Mouse (Mus musculus): Measurements from ENCODE around the gene Zbtb38. TPM values are rescaled to one million over a fixed set of nuclear protein-coding genes. Genes with fewer than 3 reads are reported as not detected.
A peak's percentile ranks its signal among the peaks of the same experiment; 100 is the strongest.

Zbtb38 gene
- total RNA-seq, 2 experiments from 2014 or later, result 57.9 to 65.3 TPM

DNA sequence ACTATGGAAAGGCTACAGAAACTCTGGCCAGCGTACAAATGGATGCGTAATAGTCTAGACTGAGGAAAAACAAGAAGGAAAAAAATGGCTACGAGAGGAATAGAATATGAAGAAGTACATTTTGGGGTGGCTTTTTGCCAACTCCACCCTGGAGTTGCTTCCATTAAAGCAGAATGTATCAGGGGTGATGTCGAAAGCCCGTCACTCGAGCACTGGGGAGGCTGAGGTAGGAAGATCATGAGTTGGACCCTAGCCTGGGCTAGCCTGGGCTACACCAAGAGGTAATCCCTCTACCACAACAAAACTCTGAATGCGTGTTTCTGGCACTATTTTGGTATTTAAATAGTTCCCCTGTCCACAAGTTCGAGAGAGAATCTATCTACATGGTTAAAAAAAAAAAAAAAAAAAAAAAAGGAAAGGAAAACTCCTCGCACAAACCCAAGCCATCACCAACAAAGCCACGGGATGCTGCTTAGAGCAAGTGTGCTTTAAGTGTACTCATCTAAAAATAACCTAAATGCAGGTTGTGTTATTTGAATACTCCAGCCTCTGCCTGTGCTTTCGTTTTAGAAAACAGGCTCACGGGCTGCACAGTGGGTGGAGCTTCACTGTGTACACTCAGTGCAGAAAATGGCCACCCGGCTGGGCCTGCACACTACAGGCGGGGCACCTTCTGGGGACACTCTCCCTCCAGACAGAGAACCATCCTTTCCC is 39.7 kb downstream of the Zbtb38 start:
- Histone ChIP-seq H3K27ac (peak overlapping the region; percentile 71), H3K4me3 (peak overlapping the region; percentile 38)
- no peak for DNase-seq (ENCODE audit: low spot score in 2 of 2)
- no peak for TF ChIP-seq CTCF (conservative IDR thresholded peaks at IDR 0.05)

DNA sequence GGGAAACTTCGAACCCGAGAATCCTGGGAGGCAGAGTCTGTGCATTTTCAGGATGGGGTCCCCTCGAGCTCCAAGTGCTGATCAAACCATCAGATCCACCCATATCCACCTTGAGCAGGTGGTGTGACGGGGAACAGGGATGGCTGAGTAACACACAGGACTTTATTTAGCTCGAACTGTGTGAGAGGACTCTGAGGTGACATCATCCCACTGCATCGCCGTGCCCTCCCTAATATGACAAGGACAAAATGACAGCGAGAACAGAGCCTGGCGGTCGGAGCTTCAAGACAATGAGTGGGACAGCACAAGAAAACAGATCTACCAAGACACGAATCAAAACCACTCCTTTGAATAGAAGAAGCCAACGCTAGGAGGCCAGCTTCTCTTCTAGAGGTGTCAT is 40.6 kb downstream of the Zbtb38 start:
- TF ChIP-seq CTCF (conservative IDR thresholded peaks at IDR 0.05), result no peak
- no peak overlapping the region for H3K4me3 ChIP-seq
- peak overlapping the region; percentile 71; the same call in 1 of the 2 replicates for H3K27ac ChIP-seq
- no peak for DNase-seq (ENCODE audit: low spot score in 2 of 2)

DNA sequence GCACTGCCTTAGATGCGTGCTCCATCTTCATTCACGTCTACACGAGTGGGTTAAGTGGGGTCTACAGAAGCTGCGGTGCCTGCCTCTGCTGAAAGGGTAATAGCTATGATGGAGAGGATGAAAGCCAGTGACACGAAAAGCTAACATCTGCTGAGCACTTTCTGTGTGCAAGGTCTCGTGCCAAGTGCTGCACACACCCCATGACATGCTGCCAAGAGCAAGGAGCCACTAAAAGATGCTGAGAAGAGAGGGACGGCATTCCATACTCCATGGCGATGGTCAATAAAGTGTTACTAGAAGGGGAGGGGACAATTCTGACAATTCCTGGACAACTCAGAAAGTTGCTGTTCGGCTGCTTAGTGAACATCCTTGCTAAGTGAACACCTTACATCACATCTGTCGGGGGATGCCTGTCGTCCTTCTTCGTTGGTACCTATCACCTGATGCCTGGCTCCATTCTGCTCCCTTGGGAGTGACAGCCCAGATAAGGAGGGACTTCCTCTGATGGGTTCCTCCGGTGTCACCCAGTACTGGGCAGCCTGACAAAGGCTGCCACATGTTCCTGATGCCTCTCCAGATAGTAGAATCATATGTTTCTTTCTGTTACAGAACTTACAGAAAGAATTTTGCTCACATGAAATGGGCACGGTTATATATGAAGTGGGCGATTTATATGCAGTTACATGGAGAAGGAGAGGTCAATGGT is 42.2 kb downstream of the Zbtb38 start:
- no peak for DNase-seq (ENCODE audit: low spot score in 2 of 2)
- no peak for TF ChIP-seq CTCF (conservative IDR thresholded peaks at IDR 0.05)
- peak overlapping the region; percentile 29; the same call in 1 of the 2 replicates for H3K27ac ChIP-seq
- H3K4me3 ChIP-seq, result no peak overlapping the region

DNA sequence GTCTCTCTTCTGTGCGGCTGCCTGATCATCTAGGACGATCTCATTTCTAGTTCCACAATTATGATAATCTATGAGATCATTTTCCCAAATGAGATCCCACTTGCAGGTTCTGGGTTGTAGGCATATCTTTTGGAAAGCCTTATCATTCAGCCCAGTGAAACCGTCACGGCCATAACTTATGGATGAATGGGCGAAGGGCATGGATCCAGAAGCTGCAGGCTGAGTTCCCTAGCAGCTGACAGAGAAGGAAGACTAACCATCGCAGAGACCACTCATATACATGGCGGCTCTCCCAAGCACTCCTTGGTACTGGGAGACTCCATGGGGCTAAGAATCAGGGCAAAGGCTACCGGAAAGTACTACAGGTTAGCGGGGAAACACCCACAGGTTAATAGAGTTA is 43.7 kb downstream of the Zbtb38 start:
- TF ChIP-seq CTCF (conservative IDR thresholded peaks at IDR 0.05), result no peak
- no peak overlapping the region for H3K27ac ChIP-seq
- H3K4me3 ChIP-seq, result no peak overlapping the region
- no peak for DNase-seq (ENCODE audit: low spot score in 2 of 2)

DNA sequence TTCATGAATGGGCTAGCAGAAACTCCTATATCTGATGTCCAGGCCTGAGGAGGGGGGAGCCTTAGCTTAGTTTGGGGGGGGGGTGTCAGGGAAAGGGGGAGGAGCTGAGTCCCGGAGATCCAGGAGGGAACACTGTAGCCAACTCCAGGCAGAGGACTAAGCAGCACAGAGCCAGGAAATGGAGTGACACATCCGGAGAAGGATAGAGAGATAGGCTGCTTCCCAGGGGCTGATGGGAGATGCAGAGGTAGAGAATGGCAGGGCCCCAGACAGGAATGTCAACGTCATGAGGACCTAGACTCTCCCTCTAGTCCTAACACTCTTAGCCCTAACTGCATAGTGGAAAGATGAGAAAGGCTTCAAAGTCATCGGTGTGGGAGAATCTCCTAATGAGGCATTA is 44.7 kb downstream of the Zbtb38 start:
- Histone ChIP-seq H3K4me3 (no peak overlapping the region), H3K27ac (no peak overlapping the region)
- TF ChIP-seq CTCF (conservative IDR thresholded peaks at IDR 0.05), result no peak
- no peak for DNase-seq (ENCODE audit: low spot score in 2 of 2)

DNA sequence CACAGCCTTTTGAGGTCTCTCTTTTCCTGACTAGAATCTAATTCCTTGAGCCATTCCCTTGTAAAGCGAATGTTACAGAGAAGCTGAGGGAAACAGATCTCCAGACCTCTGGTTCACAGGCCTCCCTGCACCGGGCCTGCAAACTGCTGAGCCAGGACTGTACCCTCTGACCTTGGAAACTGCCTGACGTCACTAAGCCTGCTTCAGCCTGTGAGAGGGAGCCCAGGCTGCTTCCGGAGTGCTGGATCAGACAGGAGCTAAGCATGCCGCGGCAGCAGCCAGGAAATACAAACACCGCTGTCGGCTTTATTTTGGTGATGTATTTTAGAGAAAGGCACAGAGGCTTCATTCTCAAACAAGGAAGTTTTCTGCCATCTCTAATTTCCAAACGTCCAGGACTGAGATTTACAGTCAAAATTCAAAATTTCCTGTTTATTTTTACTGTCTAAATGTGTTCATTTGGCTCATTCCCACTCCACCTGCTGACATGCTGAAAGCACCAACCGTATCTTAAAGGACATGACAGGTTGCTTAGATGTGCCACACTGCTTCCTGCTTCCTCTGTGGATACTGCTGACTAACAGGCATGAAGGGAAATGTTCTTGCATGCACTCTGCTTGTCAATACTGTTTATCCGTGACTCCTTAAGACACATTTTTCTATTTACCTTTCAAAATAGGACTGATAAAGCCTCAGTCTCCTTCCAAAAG is 46.9 kb downstream of the Zbtb38 start:
- no peak for DNase-seq (ENCODE audit: low spot score in 2 of 2)
- no peak overlapping the region for H3K4me3 ChIP-seq
- H3K27ac ChIP-seq, result peak overlapping the region; percentile 74

DNA sequence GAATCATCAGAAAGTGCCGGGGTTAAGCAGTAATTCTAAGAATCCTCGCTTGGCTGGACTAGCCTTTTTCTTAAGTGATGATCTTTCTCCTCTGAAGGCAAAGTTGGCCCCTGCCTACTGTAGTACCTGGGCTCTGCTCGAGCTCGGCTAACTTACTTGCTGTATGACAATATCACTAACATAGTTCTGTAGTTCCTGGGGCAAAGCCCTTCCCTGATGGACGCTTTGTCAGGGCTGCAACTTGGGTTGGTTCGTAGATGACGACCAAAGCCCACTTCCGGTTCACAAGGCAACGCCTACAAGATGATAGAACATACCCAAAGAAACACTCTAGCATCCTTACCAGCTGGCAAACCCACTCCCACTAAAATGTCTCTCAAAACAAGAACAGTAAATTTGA is 47.7 kb downstream of the Zbtb38 start:
- Histone ChIP-seq H3K27ac (peak overlapping the region; percentile 74; the same call in 1 of the 2 replicates), H3K4me3 (no peak overlapping the region)
- DNase-seq (ENCODE audit: low spot score in 2 of 2), result no peak
- TF ChIP-seq CTCF (conservative IDR thresholded peaks at IDR 0.05), result no peak

More for the DNA sequence above, 46.9 kb downstream of the Zbtb38 start:
- TF ChIP-seq CTCF (conservative IDR thresholded peaks at IDR 0.05), result no peak

DNA sequence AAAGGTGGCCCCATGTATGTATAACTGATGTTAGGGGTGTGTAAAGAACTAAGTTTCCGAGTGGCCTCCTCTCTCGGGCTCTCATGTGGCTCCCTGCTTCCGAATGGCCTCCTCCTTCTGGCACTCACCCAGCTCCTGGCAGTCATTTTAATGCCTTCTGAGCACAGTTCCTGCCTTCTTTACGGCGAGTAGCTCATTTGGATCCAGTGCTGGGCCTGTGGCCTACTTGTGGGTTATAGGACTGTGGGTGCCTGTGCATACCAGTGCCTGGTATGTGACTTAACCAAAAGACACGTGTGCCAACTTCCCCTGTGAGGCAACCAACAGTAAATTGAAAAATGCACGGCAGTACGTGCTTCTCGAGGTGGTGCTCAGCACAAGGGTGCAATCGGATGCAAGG is 50.7 kb downstream of the Zbtb38 start:
- TF ChIP-seq CTCF (conservative IDR thresholded peaks at IDR 0.05), result no peak
- DNase-seq (ENCODE audit: low spot score in 2 of 2), result no peak
- Histone ChIP-seq H3K27ac (no peak overlapping the region), H3K4me3 (no peak overlapping the region)

DNA sequence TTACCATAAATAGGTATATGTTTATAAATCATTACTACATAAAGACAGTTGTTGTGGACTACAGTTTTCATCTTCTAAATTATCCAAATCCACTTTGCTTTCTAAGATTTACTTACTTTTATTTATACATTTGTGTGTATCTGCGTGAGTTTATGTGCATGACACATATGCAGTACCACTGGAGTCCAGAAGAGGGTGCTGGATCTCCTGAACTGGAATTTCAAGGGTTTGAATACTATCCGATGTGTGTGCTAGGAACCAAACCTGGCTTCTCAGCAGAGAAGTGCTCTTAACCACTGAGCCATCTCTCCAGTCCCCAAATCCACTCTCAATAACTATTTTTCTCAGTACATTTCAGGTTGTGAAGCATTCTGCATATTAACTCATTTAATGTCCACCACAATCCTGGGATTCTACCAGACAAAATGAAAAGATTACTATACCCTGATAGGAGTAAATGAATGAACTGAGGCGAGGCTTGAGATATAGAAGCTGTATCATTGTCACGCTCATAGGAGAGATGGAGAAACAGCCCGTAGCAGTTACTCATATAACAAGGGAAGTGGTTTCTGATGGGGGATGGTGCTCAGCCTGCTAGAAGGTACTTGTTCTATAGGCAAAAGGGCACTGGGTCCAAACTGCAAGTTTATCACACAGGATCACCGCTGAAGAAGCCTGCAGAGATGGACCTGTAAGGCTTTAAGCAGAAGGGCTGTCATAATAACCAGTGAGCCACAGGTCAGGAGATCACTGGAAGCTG is 53.2 kb downstream of the Zbtb38 start:
- no peak overlapping the region for H3K4me3 ChIP-seq
- peak; percentile 64 for TF ChIP-seq CTCF (conservative IDR thresholded peaks at IDR 0.05)
- H3K27ac ChIP-seq, result no peak overlapping the region
- no peak for DNase-seq (ENCODE audit: low spot score in 2 of 2)

DNA sequence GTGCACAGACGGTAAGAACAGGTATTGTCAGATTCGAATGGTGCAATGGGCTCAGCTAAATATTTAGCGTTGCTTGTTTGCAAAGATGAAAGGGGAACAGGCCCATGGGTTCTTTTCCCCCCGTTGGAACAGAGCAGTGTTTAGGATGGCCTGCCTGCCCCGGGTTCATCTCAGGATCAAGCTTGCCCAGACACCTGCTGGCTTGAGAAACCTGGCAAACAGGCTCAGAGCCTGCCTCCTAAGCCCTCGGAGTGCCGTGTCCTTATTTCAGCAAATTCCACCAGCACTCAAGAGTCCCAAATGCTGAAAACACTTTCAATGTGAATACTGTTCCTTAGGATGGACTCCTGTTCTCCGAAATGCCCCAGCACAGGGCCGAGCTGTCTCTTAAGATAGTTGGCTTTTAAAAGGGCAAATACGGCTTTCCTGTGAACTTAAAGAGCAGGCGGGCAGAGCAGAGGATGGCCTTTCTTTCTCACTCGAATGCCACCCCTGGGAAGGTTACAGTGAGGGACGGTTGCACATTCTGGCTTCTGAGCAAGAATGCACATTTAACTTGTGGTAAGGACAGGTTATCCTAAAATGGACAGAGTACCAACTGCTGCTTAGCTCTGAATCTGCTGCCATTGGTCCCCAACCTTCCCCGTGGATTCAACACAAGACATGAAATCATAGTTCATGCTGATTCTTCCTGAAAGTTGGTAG is 55.7 kb downstream of the Zbtb38 start:
- TF ChIP-seq CTCF (conservative IDR thresholded peaks at IDR 0.05), result no peak
- H3K4me3 ChIP-seq, result peak overlapping the region; percentile 49; the same call in 1 of the 2 replicates
- no peak for DNase-seq (ENCODE audit: low spot score in 2 of 2)
- H3K27ac ChIP-seq, result peak overlapping the region; percentile 91

DNA sequence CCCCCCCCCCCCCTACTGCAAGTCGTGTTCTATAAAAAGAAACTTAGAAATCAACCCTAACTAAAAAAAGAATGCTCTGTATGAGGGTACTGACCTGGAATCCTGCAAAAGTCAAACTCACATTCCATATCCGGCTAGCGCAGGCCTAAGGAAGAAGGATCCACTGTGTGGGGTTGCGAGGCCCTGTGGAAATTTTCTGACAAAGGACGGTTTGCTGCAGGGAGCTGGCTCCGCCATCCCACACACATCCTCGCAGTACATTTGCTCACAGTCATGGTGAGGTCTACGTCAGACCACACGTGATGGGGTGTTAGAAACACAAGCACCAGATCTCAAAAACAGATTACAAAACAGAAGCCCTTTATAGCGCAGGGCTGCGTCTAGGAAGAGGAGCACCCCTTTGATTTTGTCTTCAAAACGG is 56.5 kb downstream of the Zbtb38 start:
- TF ChIP-seq CTCF (conservative IDR thresholded peaks at IDR 0.05), result no peak
- peak; percentile 74 to 84 for DNase-seq (ENCODE audit: low spot score in 2 of 2)
- Histone ChIP-seq H3K27ac (peak overlapping the region; percentile 91), H3K4me3 (peak overlapping the region; percentile 49)

DNA sequence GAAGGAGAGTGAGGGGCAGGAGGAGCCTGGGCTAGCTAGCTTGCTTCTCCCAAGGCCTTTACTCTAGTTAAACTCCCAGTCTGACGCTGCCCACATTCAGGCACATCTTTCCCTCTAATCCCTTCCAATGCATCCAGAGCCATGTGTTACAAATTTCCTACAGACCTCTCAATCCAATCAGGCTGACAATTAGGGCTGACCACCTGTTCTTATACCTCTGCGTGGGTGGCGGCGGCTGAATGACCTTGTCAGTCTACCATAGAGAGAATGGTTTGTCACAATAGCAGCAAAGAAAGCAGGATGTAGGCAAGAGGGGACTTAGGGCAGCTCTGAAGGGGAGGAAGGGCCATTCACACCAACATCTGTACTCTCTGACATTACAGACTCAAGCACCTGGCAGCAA is 62.2 kb downstream of the Zbtb38 start:
- Histone ChIP-seq H3K27ac (peak overlapping the region; percentile 69; the same call in 1 of the 2 replicates), H3K4me3 (no peak overlapping the region)
- TF ChIP-seq CTCF (conservative IDR thresholded peaks at IDR 0.05), result no peak
- DNase-seq (ENCODE audit: low spot score in 2 of 2), result peak in 1 of 2 experiments; percentile 56

Measured in layer of hippocampus, adult 2 months (tissue).